Mouse (Mus musculus): ENCODE measurements at regions not wholly inside any gene's neighbourhood (a gene's known extent, or its start where the extent isn't known, plus 50 kb on each side); places are given as distances from the start of the nearest gene placed in this dataset.

DNA sequence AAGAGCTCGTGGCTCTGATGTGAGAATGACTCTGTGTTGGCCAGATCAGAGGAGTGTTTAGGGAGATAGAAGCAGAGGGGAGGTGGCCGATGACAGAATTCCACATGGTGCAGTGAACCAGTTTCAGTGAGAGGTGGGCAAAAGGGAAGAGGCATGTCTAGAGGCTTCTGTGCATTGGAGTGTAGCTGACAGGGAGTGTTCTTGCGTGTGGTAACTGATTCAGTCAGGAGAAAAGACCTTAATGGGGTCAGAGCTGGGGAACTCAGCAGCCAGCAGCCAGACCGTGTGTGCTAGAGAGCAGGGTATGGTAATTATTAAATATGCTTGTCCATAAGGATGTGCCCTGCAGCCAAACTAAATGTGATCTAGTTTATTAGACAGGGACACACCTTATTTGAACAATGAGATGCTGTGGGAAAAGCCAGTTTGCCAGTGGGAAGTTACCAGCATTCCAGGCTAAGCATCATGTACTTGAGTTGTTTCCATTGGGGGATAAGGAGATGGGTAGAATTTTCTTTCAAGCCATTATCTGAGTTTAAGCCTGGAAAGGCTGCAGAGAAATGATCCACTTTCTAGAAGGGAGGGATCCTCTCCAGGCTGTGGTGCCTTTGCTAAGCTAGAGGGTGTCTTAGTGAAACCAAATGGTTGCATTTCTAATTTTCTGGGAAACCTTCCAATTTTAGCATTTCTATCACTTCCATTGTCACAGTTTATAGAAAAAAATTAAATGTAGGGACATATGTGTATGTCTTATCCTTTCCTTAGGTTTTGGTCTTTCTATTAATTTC is 129.5 kb downstream of the Rsl24d1 start:
- Histone ChIP-seq H3K4me2 (ENCODE audit: low read depth, severe bottlenecking) (no peak overlapping the region), H3K4me3 (ENCODE audit: low read depth, low read length) (no peak overlapping the region), H3K4me1 (ENCODE audit: control insufficient read depth, insufficient read depth, low read length) (no peaks in the 10 kb centered on the region), H3K27me3 (ENCODE audit: control insufficient read depth, insufficient read depth, low read length) (no peaks in the 10 kb centered on the region), H3K9ac (ENCODE audit: low read length) (no peak overlapping the region), H3K9me3 (ENCODE audit: control insufficient read depth, low read length) (no peaks in the 10 kb centered on the region), H3K27ac (replicated peaks; ENCODE audit: low read depth, low read length) (no peak overlapping the region), H3K36me3 (ENCODE audit: control insufficient read depth, insufficient read depth, low read length) (no peaks in the 10 kb centered on the region)
- DNase-seq (ENCODE audit: low spot score) (no peak), ATAC-seq (ENCODE audit: insufficient number of reproducible peaks, low FRiP score, low TSS enrichment, low read depth) (no peak)
- 77% methylated on average over 4 of the region's 4 CpGs for WGBS

DNA sequence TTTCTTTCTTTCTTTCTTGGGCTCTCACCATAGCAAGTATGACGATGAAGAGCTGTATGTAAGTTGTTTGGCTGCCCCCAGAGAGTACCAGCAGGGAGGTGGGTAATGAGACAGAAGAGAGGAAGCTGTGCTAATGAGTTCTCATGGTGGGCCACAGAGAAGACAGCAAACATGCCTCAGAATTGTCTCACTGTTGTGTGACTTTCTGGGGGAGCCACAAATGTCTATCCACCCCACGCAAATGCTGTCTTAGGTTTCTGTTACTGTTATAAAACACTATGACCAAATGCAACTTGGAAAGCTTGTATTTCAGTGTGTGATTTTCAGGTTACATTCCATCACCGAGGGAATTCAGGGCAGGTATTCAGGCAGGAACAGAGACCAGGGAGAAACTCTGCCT is 131.0 kb downstream of the Rsl24d1 start:
- Histone ChIP-seq H3K9ac (ENCODE audit: low read length) (no peak overlapping the region), H3K9me3 (ENCODE audit: control insufficient read depth, low read length) (no peaks in the 10 kb centered on the region), H3K4me2 (ENCODE audit: low read depth, severe bottlenecking) (no peak overlapping the region), H3K4me3 (ENCODE audit: low read depth, low read length) (no peak overlapping the region), H3K27ac (replicated peaks; ENCODE audit: low read depth, low read length) (no peak overlapping the region), H3K36me3 (ENCODE audit: control insufficient read depth, insufficient read depth, low read length) (no peaks in the 10 kb centered on the region), H3K27me3 (ENCODE audit: control insufficient read depth, insufficient read depth, low read length) (no peaks in the 10 kb centered on the region), H3K4me1 (ENCODE audit: control insufficient read depth, insufficient read depth, low read length) (no peaks in the 10 kb centered on the region)
- no peak for ATAC-seq (ENCODE audit: insufficient number of reproducible peaks, low FRiP score, low TSS enrichment, low read depth)
- DNase-seq (ENCODE audit: low spot score) = no peak
- WGBS = 75% methylated on average over 3 of the region's 3 CpGs

DNA sequence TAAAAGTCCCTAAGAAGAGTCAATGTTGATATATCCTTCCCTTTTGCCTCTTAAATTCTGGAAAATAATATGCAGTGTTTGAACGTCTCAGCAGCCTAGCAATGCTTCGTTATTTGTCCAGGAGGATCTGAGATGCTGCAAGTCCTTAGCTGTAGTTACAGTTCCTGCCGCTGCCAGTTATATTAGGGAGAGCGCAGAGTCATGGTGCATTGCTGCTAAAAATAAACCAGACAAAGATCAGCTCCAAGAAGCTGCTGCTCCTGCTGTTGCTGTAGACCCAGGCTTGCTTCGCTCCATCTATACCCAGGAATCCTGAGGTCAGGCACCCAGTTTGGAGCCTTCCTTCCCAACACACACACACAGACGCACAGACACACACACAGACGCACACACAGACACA is 132.3 kb downstream of the Rsl24d1 start:
- Histone ChIP-seq H3K36me3 (ENCODE audit: control insufficient read depth, insufficient read depth, low read length) (no peaks in the 10 kb centered on the region), H3K9me3 (ENCODE audit: control insufficient read depth, low read length) (no peaks in the 10 kb centered on the region), H3K9ac (ENCODE audit: low read length) (no peak overlapping the region), H3K27me3 (ENCODE audit: control insufficient read depth, insufficient read depth, low read length) (no peaks in the 10 kb centered on the region), H3K27ac (replicated peaks; ENCODE audit: low read depth, low read length) (no peak overlapping the region), H3K4me2 (ENCODE audit: low read depth, severe bottlenecking) (no peak overlapping the region), H3K4me3 (ENCODE audit: low read depth, low read length) (no peak overlapping the region), H3K4me1 (ENCODE audit: control insufficient read depth, insufficient read depth, low read length) (no peaks in the 10 kb centered on the region)
- WGBS = 86% methylated on average over 7 of the region's 7 CpGs
- ATAC-seq (ENCODE audit: insufficient number of reproducible peaks, low FRiP score, low TSS enrichment, low read depth) (no peak), DNase-seq (ENCODE audit: low spot score) (no peak)

DNA sequence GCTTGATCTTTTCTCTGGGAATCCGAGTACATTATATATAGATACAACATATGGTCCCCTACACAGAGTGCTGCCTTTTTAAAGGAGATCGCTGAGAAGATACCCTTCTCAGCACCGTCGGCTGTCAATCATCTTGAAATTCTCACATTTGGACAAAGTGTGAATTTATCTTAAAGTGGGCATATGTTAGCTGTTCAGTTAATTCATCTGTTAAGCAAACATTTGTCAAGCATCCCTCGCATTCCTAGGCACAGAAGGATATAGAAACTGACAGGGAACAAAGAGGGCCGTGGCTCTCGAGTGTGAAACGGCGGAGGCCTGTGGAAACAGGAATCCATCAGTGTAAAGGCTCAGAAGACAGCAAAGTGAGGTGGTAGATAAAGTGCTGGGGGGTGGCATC is 144.9 kb downstream of the Rsl24d1 start:
- 77% methylated on average over 9 of the region's 9 CpGs for WGBS
- H3K4me3 ChIP-seq (ENCODE audit: low read depth, low read length) = no peak overlapping the region

DNA sequence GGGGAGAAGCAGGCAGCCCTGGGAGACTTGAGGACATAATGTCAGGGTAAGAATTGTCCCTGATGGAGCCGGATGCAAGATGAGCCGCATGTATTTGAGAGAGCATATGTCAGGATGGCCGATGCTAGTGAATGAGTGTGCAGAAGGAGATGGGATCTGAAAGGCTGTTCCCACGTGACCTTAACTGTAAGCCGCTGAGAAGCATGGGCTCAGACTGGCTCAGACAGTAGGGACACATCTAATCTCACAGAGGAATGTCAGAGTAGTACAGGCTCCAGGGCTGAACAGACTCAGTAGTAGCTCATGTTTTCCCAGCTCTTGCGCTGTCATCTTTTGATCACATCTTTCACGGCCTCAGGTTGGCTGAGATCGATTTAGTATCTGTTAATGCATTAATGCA is 145.4 kb downstream of the Rsl24d1 start:
- DNase-seq (ENCODE audit: low spot score) (no peak), ATAC-seq (ENCODE audit: insufficient number of reproducible peaks, low FRiP score, low TSS enrichment, low read depth) (no peak)
- H3K4me2 ChIP-seq (ENCODE audit: low read depth, severe bottlenecking) = no peak overlapping the region
- no peaks in the 10 kb centered on the region for H3K4me1 ChIP-seq (ENCODE audit: control insufficient read depth, insufficient read depth, low read length)
- no peak overlapping the region for H3K27ac ChIP-seq (replicated peaks; ENCODE audit: low read depth, low read length)
- no peak overlapping the region for H3K9ac ChIP-seq (ENCODE audit: low read length)
- no peaks in the 10 kb centered on the region for H3K27me3 ChIP-seq (ENCODE audit: control insufficient read depth, insufficient read depth, low read length)
- no peaks in the 10 kb centered on the region for H3K36me3 ChIP-seq (ENCODE audit: control insufficient read depth, insufficient read depth, low read length)
- no peaks in the 10 kb centered on the region for H3K9me3 ChIP-seq (ENCODE audit: control insufficient read depth, low read length)
- H3K4me3 ChIP-seq (ENCODE audit: low read depth, low read length) = no peak overlapping the region
- 90% methylated on average over 8 of the region's 8 CpGs for WGBS

More for the DNA sequence above, 144.9 kb downstream of the Rsl24d1 start:
- no peak for DNase-seq (ENCODE audit: low spot score)
- Histone ChIP-seq H3K9me3 (ENCODE audit: control insufficient read depth, low read length) (no peaks in the 10 kb centered on the region), H3K27ac (replicated peaks; ENCODE audit: low read depth, low read length) (no peak overlapping the region), H3K9ac (ENCODE audit: low read length) (no peak overlapping the region), H3K4me2 (ENCODE audit: low read depth, severe bottlenecking) (no peak overlapping the region), H3K4me1 (ENCODE audit: control insufficient read depth, insufficient read depth, low read length) (no peaks in the 10 kb centered on the region), H3K27me3 (ENCODE audit: control insufficient read depth, insufficient read depth, low read length) (no peaks in the 10 kb centered on the region), H3K36me3 (ENCODE audit: control insufficient read depth, insufficient read depth, low read length) (no peaks in the 10 kb centered on the region)
- ATAC-seq (ENCODE audit: insufficient number of reproducible peaks, low FRiP score, low TSS enrichment, low read depth) = no peak

DNA sequence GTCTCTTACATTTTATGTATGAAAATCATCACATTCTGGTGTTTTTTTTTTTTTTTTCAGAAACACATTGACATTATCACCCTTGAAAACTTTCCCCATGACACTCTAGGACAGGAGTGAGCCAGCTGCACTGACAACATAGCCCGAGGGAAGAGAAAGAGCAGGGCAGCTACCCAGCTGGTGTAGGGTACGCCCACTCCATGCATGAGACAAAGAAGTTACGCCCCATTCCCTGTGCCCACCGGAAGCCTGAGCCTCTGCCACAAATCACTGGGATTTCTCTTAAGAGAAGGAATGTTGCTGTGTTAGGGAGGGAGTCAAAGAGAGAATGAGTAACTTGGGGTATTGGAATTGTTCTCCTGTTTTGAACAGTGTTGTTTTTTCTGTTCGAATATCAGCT is 149.5 kb downstream of the Rsl24d1 start:
- Histone ChIP-seq H3K27ac (replicated peaks; ENCODE audit: low read depth, low read length) (no peak overlapping the region), H3K4me2 (ENCODE audit: low read depth, severe bottlenecking) (no peak overlapping the region), H3K4me1 (ENCODE audit: control insufficient read depth, insufficient read depth, low read length) (no peaks in the 10 kb centered on the region), H3K9ac (ENCODE audit: low read length) (no peak overlapping the region), H3K9me3 (ENCODE audit: control insufficient read depth, low read length) (no peaks in the 10 kb centered on the region), H3K4me3 (ENCODE audit: low read depth, low read length) (no peak overlapping the region), H3K36me3 (ENCODE audit: control insufficient read depth, insufficient read depth, low read length) (no peaks in the 10 kb centered on the region), H3K27me3 (ENCODE audit: control insufficient read depth, insufficient read depth, low read length) (no peaks in the 10 kb centered on the region)
- no peak for DNase-seq (ENCODE audit: low spot score)
- ATAC-seq (ENCODE audit: insufficient number of reproducible peaks, low FRiP score, low TSS enrichment, low read depth) = no peak
- WGBS = 63% methylated on average over 5 of the region's 5 CpGs

DNA sequence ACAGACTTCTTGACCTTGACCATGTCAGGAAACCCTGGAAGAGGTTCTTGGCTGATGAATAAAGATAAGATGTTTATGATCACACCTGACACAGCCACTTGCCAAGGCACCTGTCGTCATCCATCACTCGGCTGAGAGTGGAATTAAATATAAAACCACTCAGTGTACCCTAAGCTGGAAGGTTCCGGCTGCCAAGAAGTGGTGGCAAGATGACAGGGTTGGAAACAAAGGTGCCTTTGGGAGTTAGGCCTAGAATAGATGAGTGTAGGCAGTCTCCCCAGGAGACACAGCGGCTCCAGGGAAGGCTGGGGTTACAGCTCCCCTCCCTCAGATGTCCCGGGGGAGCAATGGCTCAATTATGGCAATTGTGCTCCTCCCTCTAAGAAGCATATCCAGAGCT is 157.0 kb downstream of the Rsl24d1 start:
- H3K9ac ChIP-seq (ENCODE audit: low read length) = no peak overlapping the region
- H3K4me1 ChIP-seq (ENCODE audit: control insufficient read depth, insufficient read depth, low read length) = no peaks in the 10 kb centered on the region
- no peak overlapping the region for H3K4me3 ChIP-seq (ENCODE audit: low read depth, low read length)
- H3K9me3 ChIP-seq (ENCODE audit: control insufficient read depth, low read length) = no peaks in the 10 kb centered on the region
- H3K36me3 ChIP-seq (ENCODE audit: control insufficient read depth, insufficient read depth, low read length) = no peaks in the 10 kb centered on the region
- H3K4me2 ChIP-seq (ENCODE audit: low read depth, severe bottlenecking) = no peak overlapping the region
- H3K27ac ChIP-seq (replicated peaks; ENCODE audit: low read depth, low read length) = no peak overlapping the region
- H3K27me3 ChIP-seq (ENCODE audit: control insufficient read depth, insufficient read depth, low read length) = no peaks in the 10 kb centered on the region
- WGBS = 87% methylated on average over 5 of the region's 5 CpGs
- DNase-seq (ENCODE audit: low spot score) (no peak), ATAC-seq (ENCODE audit: insufficient number of reproducible peaks, low FRiP score, low TSS enrichment, low read depth) (no peak)

DNA sequence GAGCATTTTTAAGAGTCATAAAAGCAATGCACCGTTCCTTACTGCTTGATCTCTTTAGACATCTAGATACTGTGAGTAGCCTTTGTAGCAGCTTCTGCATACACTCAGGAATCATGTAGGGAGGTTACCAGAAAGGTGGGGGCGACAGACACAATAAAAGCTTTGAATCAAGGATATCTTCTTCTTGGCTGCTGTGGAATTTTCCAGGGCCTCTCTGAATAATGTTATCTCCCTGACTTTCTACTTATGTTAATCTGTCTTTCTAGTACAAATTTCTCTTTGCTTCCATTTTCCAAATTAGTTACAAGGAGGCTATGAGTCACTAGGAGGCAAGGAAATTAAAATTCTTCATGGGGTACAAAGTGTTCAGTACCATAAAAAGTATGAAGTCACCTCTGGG is 159.4 kb downstream of the Rsl24d1 start:
- Histone ChIP-seq H3K9ac (ENCODE audit: low read length) (no peak overlapping the region), H3K4me3 (ENCODE audit: low read depth, low read length) (no peak overlapping the region), H3K27me3 (ENCODE audit: control insufficient read depth, insufficient read depth, low read length) (no peaks in the 10 kb centered on the region), H3K9me3 (ENCODE audit: control insufficient read depth, low read length) (no peaks in the 10 kb centered on the region), H3K4me1 (ENCODE audit: control insufficient read depth, insufficient read depth, low read length) (no peaks in the 10 kb centered on the region), H3K27ac (replicated peaks; ENCODE audit: low read depth, low read length) (no peak overlapping the region), H3K36me3 (ENCODE audit: control insufficient read depth, insufficient read depth, low read length) (no peaks in the 10 kb centered on the region), H3K4me2 (ENCODE audit: low read depth, severe bottlenecking) (no peak overlapping the region)
- DNase-seq (ENCODE audit: low spot score) (no peak), ATAC-seq (ENCODE audit: insufficient number of reproducible peaks, low FRiP score, low TSS enrichment, low read depth) (no peak)
- 73% methylated on average over 2 of the region's 2 CpGs for WGBS

DNA sequence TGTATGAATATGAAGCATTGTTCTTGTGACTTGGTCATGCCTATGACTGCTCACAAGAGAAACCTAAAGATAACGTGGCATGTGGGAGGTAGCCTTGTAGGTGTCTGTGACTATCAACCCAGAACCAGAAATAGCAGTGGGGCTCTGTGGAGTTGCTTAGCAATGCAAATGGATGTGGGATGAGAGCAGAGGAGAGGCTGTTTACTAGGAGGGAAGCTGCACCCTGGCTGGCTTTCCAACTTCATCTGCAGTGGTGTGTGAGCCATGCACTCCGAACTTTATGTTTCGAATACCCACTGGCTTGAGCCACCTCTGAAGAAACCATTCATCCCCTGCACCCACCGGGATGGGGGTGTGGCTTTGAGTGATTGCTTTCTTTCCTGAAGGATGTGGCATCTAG is 160.5 kb downstream of the Rsl24d1 start:
- Histone ChIP-seq H3K27me3 (ENCODE audit: control insufficient read depth, insufficient read depth, low read length) (no peaks in the 10 kb centered on the region), H3K4me1 (ENCODE audit: control insufficient read depth, insufficient read depth, low read length) (no peaks in the 10 kb centered on the region), H3K9me3 (ENCODE audit: control insufficient read depth, low read length) (no peaks in the 10 kb centered on the region), H3K36me3 (ENCODE audit: control insufficient read depth, insufficient read depth, low read length) (no peaks in the 10 kb centered on the region), H3K4me3 (ENCODE audit: low read depth, low read length) (no peak overlapping the region), H3K27ac (replicated peaks; ENCODE audit: low read depth, low read length) (no peak overlapping the region), H3K4me2 (ENCODE audit: low read depth, severe bottlenecking) (no peak overlapping the region), H3K9ac (ENCODE audit: low read length) (no peak overlapping the region)
- 80% methylated on average over 4 of the region's 4 CpGs for WGBS
- no peak for ATAC-seq (ENCODE audit: insufficient number of reproducible peaks, low FRiP score, low TSS enrichment, low read depth)
- DNase-seq (ENCODE audit: low spot score) = no peak

All from limb, embryonic 11.5 days (tissue).